Mouse (Mus musculus) NIH3T3 (cell line): ENCODE data around the gene Lrrc51.
"Not testable (repeated sequence)": the region's sequence is repeated elsewhere in the genome, so short reads cannot be mapped to it uniquely, and the experiment has no call there.

Experiments
- DNase-seq: peaks from one replicate; pipeline ENCODE4 v3.0.0-alpha.2; 2012; ENCODE audit warnings: low read depth

Lrrc51 gene

DNA sequence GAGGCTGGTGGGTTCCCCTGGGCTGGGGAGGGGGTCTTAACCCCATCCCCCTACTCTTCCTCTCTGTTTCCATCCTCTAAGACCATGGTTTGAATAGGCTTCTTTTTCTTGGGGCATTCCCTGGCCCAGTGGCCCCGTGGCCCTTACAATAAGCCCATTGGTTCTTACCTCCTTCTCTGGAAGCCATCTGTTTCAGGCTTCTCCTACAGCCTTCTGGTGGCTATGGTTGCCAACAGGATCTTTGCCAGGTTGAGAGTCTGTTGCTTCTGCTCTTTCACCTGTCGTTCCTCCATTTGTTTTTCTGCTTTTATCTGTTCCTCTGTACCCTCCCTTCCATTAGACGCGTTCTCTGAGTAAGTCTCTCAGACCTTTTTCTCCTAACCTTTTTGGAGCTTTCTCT is 3.9 kb upstream of the Lrrc51 start:
- DNase-seq: no peak

DNA sequence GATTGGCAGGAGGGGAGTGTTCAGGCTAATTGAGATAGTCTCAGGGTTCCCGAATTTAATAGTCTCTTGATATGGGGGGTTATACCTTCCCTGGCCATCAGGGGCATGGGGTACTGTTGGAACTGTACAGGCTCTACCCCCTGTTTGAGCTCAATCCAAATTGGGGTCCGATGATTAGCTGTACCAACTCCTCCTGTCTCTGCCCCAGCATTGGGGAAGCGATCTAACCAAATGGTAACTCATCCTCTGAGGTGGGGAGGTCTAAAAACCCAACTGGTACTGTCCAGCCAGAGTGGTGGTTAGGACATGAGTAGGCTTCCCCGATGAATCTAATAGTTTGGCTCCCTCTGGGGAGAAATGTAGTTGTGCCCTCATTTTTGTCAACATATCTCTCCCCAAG is 3.3 kb upstream of the Lrrc51 start:
- DNase-seq: no peak

DNA sequence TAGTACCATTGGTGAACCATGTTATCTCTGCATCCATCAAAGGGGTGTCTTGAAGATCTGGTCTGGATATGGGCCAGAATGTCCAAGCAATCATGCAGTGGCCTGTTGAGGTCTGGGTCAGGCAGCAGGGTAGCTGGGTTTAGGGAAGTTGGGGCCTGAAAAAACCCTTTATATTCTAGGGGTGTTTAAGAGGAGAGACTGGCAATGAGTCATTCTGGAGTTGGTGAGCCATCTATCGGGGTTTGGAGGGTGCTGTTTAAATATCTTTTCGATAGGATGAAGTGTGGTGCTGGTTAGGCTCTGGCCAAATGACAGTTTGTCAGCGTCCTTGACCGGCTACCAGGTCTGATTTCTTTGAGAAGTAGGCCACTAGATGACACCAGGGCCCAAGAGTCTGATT is 2.3 kb upstream of the Lrrc51 start:
- DNase-seq: no peak

DNA sequence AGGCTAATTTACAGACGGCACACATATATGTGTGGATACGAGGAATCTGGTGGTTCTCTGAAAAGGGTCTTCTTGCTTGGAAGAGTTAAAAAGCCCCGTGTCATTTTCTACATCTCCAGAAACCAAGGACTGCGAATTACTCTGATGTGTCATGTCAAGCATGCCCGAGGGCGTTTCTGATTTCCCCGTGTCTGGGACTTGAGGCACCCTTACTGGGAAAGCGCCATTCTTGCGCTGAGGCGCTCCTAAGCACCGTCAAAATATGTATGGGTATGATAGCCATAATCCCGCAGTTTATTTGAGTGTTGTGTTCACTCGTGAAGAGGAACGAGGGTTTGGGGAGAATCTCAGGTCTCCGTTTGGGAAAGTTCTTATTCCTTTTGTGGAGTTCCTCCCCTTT is 395 bp downstream of the Lrrc51 start:
- DNase-seq: peak; percentile 58

DNA sequence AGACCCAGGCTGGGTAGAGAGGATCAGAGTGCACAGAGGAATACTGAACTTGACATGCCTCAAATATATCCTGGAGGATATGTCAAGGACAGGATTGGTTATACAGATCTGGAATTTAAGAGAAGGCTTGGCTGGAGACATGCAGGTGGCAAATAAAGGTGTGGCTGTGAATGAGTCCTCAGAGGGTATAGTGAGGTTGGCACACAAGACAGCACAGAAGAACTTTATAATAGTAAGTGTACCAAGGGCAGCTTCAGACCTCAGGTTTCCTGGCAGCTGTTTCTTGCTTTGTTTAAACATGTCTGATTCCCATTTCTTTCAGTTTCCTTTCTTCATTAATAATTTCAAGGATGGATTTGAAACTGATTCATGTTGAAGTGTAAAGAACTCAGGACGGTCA is 1.1 kb downstream of the Lrrc51 start:
- no peak for DNase-seq

DNA sequence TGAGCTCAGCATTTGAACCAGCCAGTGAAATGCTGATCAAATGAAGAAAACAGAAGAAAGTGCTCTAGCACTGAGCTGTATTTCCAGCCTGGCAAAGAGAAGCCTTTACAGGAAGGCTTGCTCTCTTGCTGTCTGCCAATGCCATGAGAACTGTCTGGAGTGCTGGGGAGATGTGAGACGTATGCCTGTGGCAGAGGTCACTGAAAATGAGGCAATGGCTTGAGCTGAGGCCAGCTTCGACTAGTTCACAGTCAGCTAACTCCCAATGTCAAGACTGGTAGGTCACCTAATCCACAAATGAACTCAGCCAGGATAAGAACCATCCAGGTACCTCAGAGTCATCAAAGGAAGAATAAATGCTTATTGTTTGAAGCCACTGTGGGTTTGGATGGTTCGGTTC is 5.6 kb downstream of the Lrrc51 start:
- DNase-seq: peak; percentile 14

DNA sequence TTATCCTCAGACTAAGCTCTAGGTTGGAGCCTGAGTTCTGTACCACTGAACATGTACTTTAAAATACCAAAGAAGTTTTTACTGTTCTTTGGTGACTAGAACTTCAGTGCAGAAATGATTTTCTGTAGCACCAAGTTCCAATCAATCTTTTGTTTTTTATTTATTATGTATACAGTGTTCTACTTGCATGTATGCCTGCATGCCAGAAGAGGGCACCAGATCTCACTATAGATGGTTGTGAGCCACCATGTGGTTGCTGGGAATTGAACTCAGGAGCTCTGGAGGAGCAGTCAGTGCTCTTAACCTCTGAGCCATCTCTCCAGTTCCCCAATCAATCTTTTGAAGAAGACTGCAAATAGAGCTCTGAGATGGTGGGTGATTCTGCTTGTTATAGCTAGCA is 7.8 kb downstream of the Lrrc51 start:
- not testable (repeated sequence) for DNase-seq

DNA sequence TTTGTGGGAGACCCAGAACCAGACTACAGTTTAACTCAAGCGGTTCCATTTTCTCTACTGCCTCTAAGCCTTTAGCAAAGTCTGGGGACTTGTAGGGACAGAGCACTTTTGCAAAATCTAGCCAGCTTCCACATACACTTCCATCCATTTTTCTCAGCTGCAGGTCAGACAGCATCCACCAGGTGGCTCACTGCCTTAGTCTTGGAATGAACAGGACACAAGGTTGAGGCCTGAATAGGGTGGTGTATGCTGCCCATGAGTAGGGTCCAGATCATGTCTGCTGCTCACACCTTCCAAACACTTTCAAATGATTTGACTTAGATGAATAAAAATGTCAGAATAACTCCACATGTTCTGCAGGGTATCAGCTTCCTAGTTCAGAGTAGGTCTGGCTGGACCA is 15.6 kb downstream of the Lrrc51 start:
- DNase-seq: peak; percentile 82

DNA sequence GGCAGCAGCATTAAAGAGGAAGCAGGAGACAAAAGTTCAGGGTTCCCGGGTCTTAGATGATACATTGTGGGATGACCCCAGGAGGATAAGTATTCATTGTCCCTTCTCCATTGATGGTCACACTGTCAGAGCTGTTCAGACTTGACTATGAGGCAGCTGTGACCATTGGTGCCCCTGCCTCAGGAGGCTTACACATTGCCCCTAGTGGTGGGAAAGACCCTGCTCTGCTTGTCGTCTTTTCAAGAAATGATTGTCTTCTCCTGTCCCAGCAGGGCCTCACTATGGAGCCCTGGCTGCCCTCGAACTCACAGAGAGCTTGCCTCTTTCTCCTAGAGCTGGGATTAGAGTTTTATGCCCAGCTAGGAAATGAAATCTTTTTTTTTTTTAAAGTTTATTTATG is 21.7 kb downstream of the Lrrc51 start:
- DNase-seq: peak; percentile 11

DNA sequence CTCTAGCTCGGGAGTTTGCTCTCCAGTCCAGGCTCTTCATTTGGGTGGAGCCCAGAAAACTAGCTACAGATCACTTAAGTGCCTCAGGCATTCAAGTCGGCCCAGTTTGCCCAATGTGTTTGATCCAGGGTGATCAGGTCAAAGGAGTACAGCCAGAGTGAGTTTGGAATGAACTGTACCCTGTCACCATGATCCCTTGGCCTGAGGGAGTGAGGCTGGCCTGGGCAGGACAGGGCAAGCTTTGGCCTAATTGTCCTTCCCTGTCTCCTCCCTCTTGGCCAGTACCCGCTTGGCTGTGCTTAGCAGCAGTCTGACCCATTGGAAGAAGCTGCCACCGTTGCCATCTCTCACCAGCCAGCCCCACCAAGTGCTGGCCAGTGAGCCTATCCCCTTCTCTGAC is 23.6 kb downstream of the Lrrc51 start:
- DNase-seq: no peak

DNA sequence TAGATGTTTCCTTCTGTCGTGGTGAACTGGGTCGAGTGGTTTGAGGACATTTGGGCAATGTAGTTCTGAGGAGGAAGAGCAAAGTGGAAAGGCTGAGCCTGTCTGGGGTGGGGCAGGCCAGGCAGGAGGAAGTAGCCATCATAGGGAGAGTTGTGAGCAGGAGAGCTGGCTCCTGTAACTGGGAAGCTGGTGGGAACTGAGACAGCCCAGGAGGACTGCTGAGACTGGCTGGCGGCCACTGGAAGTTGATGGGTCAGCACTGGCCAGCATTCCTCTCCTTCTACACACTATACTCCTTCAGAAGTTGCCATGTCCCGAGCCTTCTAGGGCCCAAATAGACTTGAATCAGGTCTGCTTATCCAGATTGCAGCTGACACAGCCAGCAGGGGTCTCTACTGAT is 25.3 kb downstream of the Lrrc51 start:
- DNase-seq: peak; percentile 11

DNA sequence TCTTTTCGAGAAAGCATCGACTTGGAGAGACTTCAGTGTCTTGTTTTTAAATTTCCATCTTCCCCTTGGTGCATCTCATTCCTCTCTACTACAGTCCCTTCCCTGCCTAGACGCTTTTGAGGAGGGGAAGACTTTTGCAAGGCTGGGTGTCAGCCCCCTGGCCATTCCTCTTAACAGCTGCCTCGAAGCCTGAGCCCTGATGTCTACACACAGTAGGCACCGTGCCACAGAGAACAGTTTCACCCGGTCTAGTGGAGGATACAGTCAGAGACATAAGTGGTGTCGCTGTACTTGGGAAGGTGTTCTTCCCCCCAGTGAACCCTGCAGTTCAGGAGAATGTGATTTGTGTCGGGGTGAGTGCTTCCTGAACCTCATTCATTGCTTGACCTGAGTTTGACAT is 27.0 kb downstream of the Lrrc51 start:
- peak; percentile 44 for DNase-seq

DNA sequence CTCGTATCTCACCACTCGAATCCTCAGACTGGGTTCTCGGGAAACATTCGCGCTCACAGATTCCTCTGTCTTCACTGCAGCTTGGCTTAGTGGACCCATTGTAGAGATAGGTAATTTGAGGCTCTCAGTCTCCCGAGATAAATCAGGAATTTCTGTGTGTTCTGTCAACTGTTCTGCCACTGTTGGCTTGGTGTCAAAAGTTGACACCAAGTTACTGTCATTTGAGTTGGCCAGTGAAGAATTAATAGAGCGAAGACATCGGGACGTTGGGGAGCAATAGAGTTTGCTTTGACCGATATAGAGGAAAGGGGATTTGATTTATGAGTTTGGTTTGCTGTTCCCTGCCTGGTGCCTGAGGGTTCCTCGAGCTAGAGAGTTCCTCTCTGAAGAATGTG is 27.4 kb downstream of the Lrrc51 start, which contains the start of gene Tomt:
TSS of gene Tomt (minus strand) at position 73 of the 395 bp plus-strand sequence.
- no peak for DNase-seq

DNA sequence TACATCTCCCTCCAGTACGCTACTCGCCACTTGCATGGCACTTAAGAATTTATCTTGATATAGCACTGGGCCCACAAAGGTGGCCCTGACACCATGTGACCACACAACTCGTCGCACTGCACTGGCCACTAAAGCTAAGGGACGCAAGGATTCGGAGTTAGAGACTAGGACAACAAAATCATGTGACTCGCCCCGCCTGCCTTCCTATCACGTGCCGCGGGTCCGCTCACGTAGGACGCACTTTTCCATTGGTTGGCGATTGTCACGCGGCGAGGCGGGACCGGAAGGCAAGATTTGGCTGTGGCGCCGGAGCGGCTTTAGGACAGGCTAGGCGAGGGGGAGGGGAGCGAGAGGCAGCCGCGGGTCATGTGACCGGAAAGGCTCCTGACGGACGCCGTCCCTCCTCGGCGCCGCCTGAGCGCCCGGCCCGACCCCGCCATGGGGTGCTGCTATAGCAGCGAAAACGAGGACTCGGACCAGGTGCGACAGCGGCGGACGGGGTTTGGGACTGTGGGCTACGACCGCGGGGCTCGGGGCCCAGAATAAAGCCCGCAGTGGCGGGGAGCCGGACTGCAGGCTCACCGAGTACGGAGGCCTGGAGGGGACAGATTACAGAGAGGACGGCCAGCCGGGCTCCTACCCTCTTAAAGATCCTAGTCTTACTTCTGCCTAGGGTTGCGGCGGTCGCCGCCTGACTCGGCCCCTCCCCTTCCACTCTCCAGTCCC is 28.0 kb downstream of the Lrrc51 start, which contains the start of gene Lamtor1:
TSS of gene Lamtor1 (plus strand) at position 344 of the 726 bp plus-strand sequence.
- DNase-seq: peak; percentile 99

DNA sequence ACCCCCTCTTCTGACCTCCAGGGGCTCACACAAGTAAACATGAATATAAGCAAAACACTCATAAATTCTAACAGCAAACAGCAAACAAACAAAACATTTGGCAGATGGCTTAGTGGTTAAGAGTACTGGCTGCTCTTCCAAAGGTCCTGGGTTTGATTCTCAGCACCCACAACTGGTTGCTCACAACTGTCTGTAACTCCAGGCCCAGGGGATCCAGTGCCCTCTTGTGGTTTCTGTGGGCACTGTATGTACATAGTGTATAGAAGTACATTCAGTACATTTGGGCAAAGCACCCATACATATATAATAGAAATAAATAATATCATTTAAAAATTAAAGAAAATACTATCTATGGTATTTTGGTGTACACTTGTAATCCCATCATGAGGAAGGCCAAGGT is 30.8 kb downstream of the Lrrc51 start:
- no peak for DNase-seq

DNA sequence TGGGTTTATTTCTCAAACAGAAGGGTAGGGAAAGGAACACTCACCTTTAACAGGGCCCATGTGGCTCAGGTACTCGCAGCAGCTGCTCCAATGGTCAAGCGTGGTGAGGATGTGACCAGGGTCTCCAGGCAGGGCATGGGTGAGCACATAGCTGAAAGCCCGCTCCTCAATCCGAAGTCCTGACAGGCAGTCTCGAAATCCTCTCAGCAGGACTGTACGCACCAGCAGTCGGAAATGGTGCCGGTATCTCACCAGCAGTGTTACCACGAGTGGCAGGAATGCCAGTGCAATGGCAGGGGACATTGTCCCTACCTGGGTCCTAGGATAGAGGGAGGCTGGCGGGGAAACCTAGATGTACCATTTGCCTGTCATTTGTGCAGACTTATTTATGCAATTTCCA is 31.7 kb downstream of the Lrrc51 start:
- no peak for DNase-seq

DNA sequence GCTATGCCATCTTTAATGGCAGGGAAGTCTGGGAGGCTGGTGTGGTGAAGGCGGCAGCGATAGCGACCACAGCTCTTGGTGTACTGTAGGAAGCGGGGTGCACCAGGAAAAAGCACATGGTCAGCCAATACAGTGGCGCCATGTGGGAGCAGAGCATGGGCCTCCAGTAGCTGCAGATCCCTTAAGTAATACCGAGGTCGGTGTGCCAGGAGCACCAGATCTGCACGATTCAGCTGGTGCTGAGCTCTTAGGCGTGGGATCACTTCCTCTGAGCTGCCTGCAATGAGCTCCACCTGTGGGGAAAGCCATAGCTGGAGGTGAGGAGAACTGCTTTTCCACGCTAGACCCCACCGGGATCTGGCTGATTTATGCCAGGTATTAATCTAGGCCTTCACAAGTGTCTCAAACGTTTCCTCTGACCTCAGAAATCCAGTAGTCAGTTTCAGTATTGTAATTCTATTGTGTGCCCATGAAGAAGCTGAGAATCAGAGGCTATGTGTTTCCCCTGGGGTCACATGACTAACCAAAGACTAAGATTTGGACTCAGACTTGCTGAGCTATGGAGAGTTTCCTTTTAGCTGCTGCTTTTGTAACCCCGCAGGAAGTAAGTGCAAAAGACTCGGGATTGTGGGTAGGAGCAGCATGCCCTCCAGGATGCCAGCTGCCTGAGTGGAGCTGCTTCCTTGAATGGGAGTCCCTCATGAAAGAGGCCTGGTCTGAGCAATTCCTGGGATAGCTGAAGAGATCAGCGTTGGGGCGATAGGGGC is 33.2 kb downstream of the Lrrc51 start:
- DNase-seq: no peak

DNA sequence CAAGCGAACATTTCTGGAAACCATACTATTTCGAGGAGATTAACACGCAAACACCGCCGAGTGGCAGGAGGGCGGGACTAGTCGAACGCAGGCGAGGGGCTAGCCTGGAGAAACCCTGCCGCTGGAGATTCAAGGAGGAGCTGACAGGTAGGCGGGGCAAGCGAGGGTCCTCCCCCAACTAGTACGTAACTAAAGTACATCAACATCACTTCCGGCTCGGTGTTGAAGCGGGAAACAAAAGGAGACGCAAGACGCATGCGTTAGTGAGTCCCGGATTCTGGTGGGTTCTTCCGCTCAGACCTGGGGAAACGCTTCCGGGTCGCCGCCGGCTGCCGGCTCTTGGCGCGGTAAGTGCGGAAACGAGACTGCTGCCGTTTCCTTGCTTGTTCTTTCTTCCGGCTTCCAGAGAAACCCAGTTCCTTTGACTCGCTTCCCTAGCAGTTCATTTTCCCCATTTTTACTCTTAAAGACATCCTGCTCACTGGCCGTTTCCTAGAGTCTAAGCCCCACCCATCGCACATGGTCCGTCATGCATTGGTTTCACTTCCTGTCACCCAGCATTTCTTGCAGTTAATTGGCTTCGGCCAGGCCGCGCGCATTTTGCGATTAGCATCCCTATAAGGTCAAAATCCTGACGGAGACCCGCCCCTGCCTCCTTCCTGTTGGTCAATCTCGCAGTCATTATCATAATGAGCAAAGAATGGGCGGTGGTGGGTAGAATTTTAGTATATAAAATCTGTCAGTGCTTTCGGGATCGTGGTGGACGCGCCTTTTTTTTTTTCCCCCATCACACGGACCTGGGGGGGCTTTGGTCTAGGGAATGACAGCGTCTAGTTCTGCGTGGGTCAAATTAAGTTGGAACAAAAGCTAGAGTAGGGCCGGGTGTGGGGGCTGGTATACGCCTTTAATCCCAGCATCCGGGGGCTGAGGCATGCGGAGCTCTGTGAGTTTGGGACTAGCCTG is 37.3 kb downstream of the Lrrc51 start:
- peak; percentile 97 for DNase-seq

DNA sequence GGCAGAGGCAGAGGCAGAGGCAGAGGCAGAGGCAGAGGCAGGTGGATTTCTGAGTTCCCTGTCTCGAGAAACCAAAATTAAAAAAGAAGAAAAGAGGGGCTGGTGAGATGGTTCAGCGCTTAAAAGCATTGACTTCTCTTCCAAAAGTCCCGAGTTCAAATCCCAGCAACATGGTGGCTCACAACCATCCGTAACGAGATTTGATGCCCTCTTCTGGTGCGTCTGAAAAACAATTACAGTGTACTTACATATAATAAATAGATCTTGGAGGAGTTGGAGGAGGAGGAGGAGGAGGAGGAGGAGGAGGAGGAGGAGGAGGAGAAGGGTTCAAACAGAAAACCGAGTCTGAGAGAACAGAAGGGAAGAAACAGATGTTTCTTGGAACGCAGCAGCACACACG is 38.0 kb downstream of the Lrrc51 start:
- no peak for DNase-seq

DNA sequence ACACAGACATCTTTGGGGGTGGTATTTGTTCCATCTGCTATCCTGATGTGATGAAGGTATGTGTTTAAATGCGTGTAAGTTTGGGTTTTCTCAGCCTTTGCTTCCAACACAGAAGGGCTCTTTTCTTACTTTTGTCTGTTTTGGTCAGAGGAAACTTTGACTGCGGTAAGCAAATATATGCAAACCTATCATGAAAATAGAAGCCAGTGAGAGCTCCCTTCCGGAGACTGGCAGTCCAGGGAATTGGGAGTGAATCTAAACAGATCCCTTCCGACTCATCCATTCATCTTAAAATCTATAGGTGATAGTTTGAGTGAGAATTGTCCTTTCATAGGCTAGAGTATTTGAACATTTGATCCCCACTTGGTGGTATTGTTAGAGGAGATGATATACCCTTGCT is 45.2 kb downstream of the Lrrc51 start:
- DNase-seq: no peak

DNA sequence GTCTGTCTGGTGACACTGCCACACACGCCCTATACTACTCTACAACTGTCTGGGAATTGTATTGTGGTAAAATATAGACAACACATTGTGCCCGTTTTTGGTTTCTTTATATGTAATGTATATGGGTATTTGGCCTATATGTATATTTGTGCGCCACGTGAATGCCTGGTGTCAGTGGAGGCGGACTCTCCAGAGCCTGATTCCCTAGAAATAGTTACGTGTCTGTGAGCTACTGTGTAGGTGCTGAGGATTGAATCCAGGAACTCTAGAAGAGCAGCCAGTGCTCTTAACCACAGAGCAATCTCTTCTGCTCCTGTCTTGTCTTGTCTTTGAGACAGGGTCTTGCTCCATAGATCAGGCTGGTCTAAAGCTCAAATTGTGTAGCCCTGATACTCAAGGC is 47.4 kb downstream of the Lrrc51 start:
- no peak for DNase-seq

DNA sequence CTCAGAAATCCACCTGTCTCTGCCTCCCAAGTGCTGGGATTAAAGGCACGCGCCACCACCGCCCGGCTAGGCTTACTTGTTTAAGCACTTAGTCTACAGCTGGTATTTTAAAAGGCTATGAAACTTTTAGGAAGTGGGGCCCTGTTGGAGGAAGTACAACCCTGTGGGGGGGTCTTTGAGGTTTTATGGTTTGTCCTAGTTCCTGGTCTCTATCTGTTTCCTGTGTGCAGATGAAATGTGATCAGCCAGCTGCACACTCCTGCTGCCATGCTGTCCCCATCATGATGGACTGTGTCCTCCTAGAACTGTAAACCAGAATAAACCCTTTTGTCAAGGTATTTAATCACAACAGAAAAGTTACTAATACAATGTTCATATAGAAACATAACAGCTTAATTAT is 49.5 kb downstream of the Lrrc51 start:
- no peak for DNase-seq
